Mouse (Mus musculus) hindbrain, embryonic 13.5 days (tissue): ENCODE data around the gene Cbx8. TPM values are rescaled to one million over a fixed set of nuclear protein-coding genes. Genes with fewer than 3 reads are reported as not detected.
A peak's percentile ranks its signal among the peaks of the same experiment; 100 is the strongest.

Source experiments
- ATAC-seq: fragments of 200-750 bp; cut with Nextera tagmentation; 2 replicates; pipeline ENCODE4 v1.8.0; 2017; ENCODE audit warnings: moderate TSS enrichment; ENCODE audit not compliant: low FRiP score
- H3K27ac ChIP-seq: fragments of 300-500 bp; sonication (generic); 2 replicates; pipeline ENCODE4 v1.5.1; 2015; ENCODE audit warnings: inconsistent platforms, mild to moderate bottlenecking, moderate library complexity
- H3K27me3 ChIP-seq: fragments of 300-500 bp; sonication (generic); 2 replicates; pipeline ENCODE4 v1.6.1; 2015; ENCODE audit warnings: mild to moderate bottlenecking, inconsistent platforms
- H3K36me3 ChIP-seq: fragments of 300-500 bp; sonication (generic); 2 replicates; pipeline ENCODE4 v1.6.1; 2015; ENCODE audit warnings: mild to moderate bottlenecking, inconsistent platforms
- H3K4me1 ChIP-seq: fragments of 300-500 bp; sonication (generic); replicated peaks from 2 replicates; pipeline ENCODE4 v1.6.1; 2015; ENCODE audit warnings: inconsistent platforms
- H3K4me2 ChIP-seq: fragments of 300-500 bp; sonication (generic); 2 replicates; pipeline ENCODE4 v1.6.1; 2015; ENCODE audit warnings: inconsistent platforms, mild to moderate bottlenecking, moderate library complexity
- H3K4me3 ChIP-seq: fragments of 300-500 bp; sonication (generic); 2 replicates; pipeline ENCODE4 v1.5.1; 2015; ENCODE audit warnings: mild to moderate bottlenecking, inconsistent platforms
- H3K9ac ChIP-seq: fragments of 300-500 bp; sonication (generic); 2 replicates; pipeline ENCODE4 v1.6.1; 2015; ENCODE audit warnings: mild to moderate bottlenecking, inconsistent platforms
- H3K9me3 ChIP-seq: fragments of 300-500 bp; sonication (generic); 2 replicates; pipeline ENCODE4 v1.6.1; 2016; ENCODE audit warnings: inconsistent platforms
- WGBS: fragments of 180-500 bp; shearing (Covaris S2); methylation state at CpG from one replicate; pipeline ENCODE4 v1.1.7; 2015; 5-methylcytosine and 5-hydroxymethylcytosine counted together
- polyA plus RNA-seq: library from polyadenylated mRNA; unstranded; fragments of >200 nt; fragmentation: Nextera tagmentation; extraction: Ambion mirVana; gene quantifications from 2 replicates; pipeline ENCODE4 v1.2.1, GENCODE M21; 2015

Gene Cbx8
- 10.0 and 11.1 TPM in 2 replicates for polyA plus RNA-seq

- Histone ChIP-seq H3K27me3 (peaks cover 82% of the 10 kb centered on the region), H3K4me2 (peak within 1 kb of the TSS; percentile 86), H3K4me1 (peaks cover 73% of the 10 kb centered on the region), H3K36me3 (peaks cover 7% of the 10 kb centered on the region), H3K9ac (peak within 1 kb of the TSS; percentile 89), H3K27ac (peak within 1 kb of the TSS; percentile 94), H3K4me3 (peak within 1 kb of the TSS; percentile 74), H3K9me3 (no peaks in the 10 kb centered on the region)
- under 1% methylated on average over 58 of the region's 63 CpGs for WGBS
- ATAC-seq: peak; percentile 90
These were observed at the start of gene Cbx8 for GRCm38 (mm10) chr11:119040600-119041324. Gene Cbx8, minus strand, starts transcription at chr11:119040969.

GRCm38 (mm10) chr11:119090076-119090960, 49.5 kb upstream of the Cbx8 start:
- Histone ChIP-seq H3K4me3 (peak overlapping the region; percentile 51), H3K27me3 (peaks cover 58% of the 10 kb centered on the region), H3K27ac (0 out of 2 replicates have a peak overlapping the region, but pooled peaks have one; percentile 52), H3K9ac (peak overlapping the region; percentile 79), H3K4me2 (peak overlapping the region; percentile 91), H3K4me1 (peaks cover 46% of the 10 kb centered on the region), H3K36me3 (no peaks in the 10 kb centered on the region), H3K9me3 (no peaks in the 10 kb centered on the region)
- WGBS: under 1% methylated on average over 74 of the region's 75 CpGs
- ATAC-seq: no peak

- Histone ChIP-seq H3K4me1 (peaks cover 51% of the 10 kb centered on the region), H3K27ac (no peak overlapping the region), H3K9ac (peak overlapping the region; percentile 79), H3K4me3 (peak overlapping the region; percentile 51), H3K4me2 (peak overlapping the region; percentile 91), H3K36me3 (no peaks in the 10 kb centered on the region), H3K27me3 (peaks cover 53% of the 10 kb centered on the region), H3K9me3 (no peaks in the 10 kb centered on the region)
- ATAC-seq: no peak
- WGBS: 1% methylated on average over 41 of the region's 41 CpGs
These were observed 48.7 kb upstream of the Cbx8 start for GRCm38 (mm10) chr11:119089235-119090075.

- Histone ChIP-seq H3K4me3 (0 out of 2 replicates have a peak overlapping the region, but pooled peaks have one; percentile 2), H3K4me1 (peaks cover 59% of the 10 kb centered on the region), H3K27me3 (peaks cover 50% of the 10 kb centered on the region), H3K27ac (no peak overlapping the region), H3K36me3 (no peaks in the 10 kb centered on the region), H3K9ac (no peak overlapping the region), H3K4me2 (no peak overlapping the region), H3K9me3 (no peaks in the 10 kb centered on the region)
- WGBS: under 1% methylated on average over 28 of the region's 28 CpGs
- ATAC-seq: no peak
These were observed 47.8 kb upstream of the Cbx8 start for GRCm38 (mm10) chr11:119088391-119089234.

- no peak for ATAC-seq
- WGBS: 2% methylated on average over 35 of the region's 35 CpGs
- no peaks in the 10 kb centered on the region for H3K9me3 ChIP-seq
- H3K4me3 ChIP-seq: no peak overlapping the region
- peaks cover 5% of the 10 kb centered on the region; the same call in 1 of the 2 replicates for H3K36me3 ChIP-seq
- H3K27me3 ChIP-seq: peaks cover 55% of the 10 kb centered on the region
- H3K4me1 ChIP-seq: peaks cover 70% of the 10 kb centered on the region
- H3K4me2 ChIP-seq: no peak overlapping the region; the same call in 1 of the 2 replicates
- peak overlapping the region; percentile 11; the same call in 1 of the 2 replicates for H3K9ac ChIP-seq
- no peak overlapping the region for H3K27ac ChIP-seq
These were observed 46.7 kb upstream of the Cbx8 start for GRCm38 (mm10) chr11:119087301-119088082.

GRCm38 (mm10) chr11:119086144-119086971, 45.6 kb upstream of the Cbx8 start, which contains the start of gene Cbx4:
Gene Cbx4, minus strand, starts transcription at chr11:119086221.
- H3K4me3 ChIP-seq: peak within 1 kb of the TSS; percentile 80
- H3K27me3 ChIP-seq: peaks cover 57% of the 10 kb centered on the region
- peaks cover 16% of the 10 kb centered on the region for H3K36me3 ChIP-seq
- H3K9me3 ChIP-seq: no peaks in the 10 kb centered on the region
- WGBS: 1% methylated on average over 48 of the region's 67 CpGs
- peak within 1 kb of the TSS; percentile 94 for H3K4me2 ChIP-seq
- peak within 1 kb of the TSS; percentile 99 for H3K27ac ChIP-seq
- H3K4me1 ChIP-seq: peaks cover 80% of the 10 kb centered on the region
- peak within 1 kb of the TSS; percentile 97 for H3K9ac ChIP-seq
- peak; percentile 89 for ATAC-seq

GRCm38 (mm10) chr11:119085279-119086062, 44.7 kb upstream of the Cbx8 start:
- Histone ChIP-seq H3K4me3 (peak overlapping the region; percentile 80), H3K9me3 (no peaks in the 10 kb centered on the region), H3K27me3 (peaks cover 66% of the 10 kb centered on the region), H3K4me1 (peaks cover 81% of the 10 kb centered on the region), H3K4me2 (peak overlapping the region; percentile 94), H3K36me3 (peaks cover 25% of the 10 kb centered on the region), H3K27ac (peak overlapping the region; percentile 99), H3K9ac (peak overlapping the region; percentile 97)
- peak; percentile 61 for ATAC-seq
- WGBS: under 1% methylated on average over 65 of the region's 66 CpGs

GRCm38 (mm10) chr11:119084446-119085278, 43.9 kb upstream of the Cbx8 start:
- peak overlapping the region; percentile 97 for H3K9ac ChIP-seq
- H3K9me3 ChIP-seq: no peaks in the 10 kb centered on the region
- H3K36me3 ChIP-seq: peaks cover 26% of the 10 kb centered on the region
- peaks cover 79% of the 10 kb centered on the region for H3K4me1 ChIP-seq
- H3K27me3 ChIP-seq: peaks cover 64% of the 10 kb centered on the region
- no peak for ATAC-seq
- peak overlapping the region; percentile 94 for H3K4me2 ChIP-seq
- H3K27ac ChIP-seq: peak overlapping the region; percentile 99
- 0% methylated on average over 18 of the region's 18 CpGs for WGBS
- peak overlapping the region; percentile 80 for H3K4me3 ChIP-seq
